12 mouse cellular contexts compared by ENCODE assay signal in genomic region chr1:77506856-77507200, GRCm38 (mm10). TPM values are rescaled to one million over a fixed set of nuclear protein-coding genes. Genes with fewer than 3 reads are reported as not detected.
DNase-seq lines count a peak whose midpoint lies in the region; ATAC-seq and TF ChIP-seq lines count a peak whose summit lies in the region.
"Had no signal": no experiment of that assay in that cellular context is flagged by ENCODE, and none has a peak within 500 bp of the region (broad histone marks: within the 10 kb centered on the region; RNA-seq: fewer than 3 reads in every experiment).

No protein-coding gene starts in this region.

- peak overlapping the region; percentile 24; the same call in 1 of the 2 replicates for H3K4me3 ChIP-seq in E14TG2a.4 (replicated peaks; ENCODE audit: low read length)
- H3K4me3 ChIP-seq in cortical plate, adult 2 months (ENCODE audit: insufficient read depth, low read length): peak overlapping the region; percentile 39
- H3K4me3 ChIP-seq in forebrain, embryonic 16.5 days (replicated peaks; ENCODE audit: low read length): peak overlapping the region; percentile 36
- peak overlapping the region; percentile 20; the same call in 1 of the 2 replicates for H3K4me3 ChIP-seq in limb, embryonic 15.5 days
- H3K4me3 ChIP-seq in heart, adult 2 months: no peak overlapping the region
- H3K4me3 ChIP-seq: heart, embryonic 12.5 days had no signal

- WGBS in forebrain, embryonic 16.5 days: 48% methylated on average over 18 of the region's 18 CpGs
- WGBS in limb, embryonic 15.5 days: 82% methylated on average over 18 of the region's 18 CpGs
- 90% methylated on average over 18 of the region's 18 CpGs for WGBS in heart, adult 2 months

- H3K79me2 ChIP-seq in heart, adult 2 months (replicated peaks; ENCODE audit: control insufficient read depth, insufficient read depth, low read length): peaks cover 2% of the 10 kb centered on the region

- intact Hi-C loops in heart, adult 2 months (cut with DNase I): no loop called here

- TF ChIP-seq EP300 in heart, adult 2 months (IDR thresholded peaks at IDR 0.05; ENCODE audit: insufficient read depth, low read depth, low read length): no peak

- no peak overlapping the region; the same call in 1 of the 2 replicates for H3K9ac ChIP-seq in forebrain, embryonic 16.5 days (replicated peaks; ENCODE audit: low read depth, low read length)
- H3K9ac ChIP-seq in limb, embryonic 15.5 days: no peak overlapping the region
- H3K9ac ChIP-seq in heart, adult 2 months (ENCODE audit: low read depth, low read length): no peak overlapping the region
- H3K9ac ChIP-seq: heart, embryonic 12.5 days had no signal

- DNase-seq in heart, adult 2 months: no peak
- DNase-seq in urinary bladder, postnatal 10 days (ENCODE audit: low spot score): no peak
- no peak for DNase-seq in lung, postnatal 14 days
- DNase-seq: adrenal gland, postnatal 25 days; cerebellum, adult 18-20 months; lung, adult 2 months had no signal

- ATAC-seq in forebrain, embryonic 16.5 days: no peak
- ATAC-seq in limb, embryonic 15.5 days (ENCODE audit: insufficient number of reproducible peaks, low FRiP score, low TSS enrichment, low read depth): no peak

- peaks cover 91% of the 10 kb centered on the region for H3K36me3 ChIP-seq in E14TG2a.4 (ENCODE audit: insufficient read depth, low read length)
- no peaks in the 10 kb centered on the region for H3K36me3 ChIP-seq in forebrain, embryonic 16.5 days (ENCODE audit: control insufficient read depth, insufficient read depth)
- H3K36me3 ChIP-seq in limb, embryonic 15.5 days: peaks cover 13% of the 10 kb centered on the region; the same call in 1 of the 2 replicates
- peaks cover 40% of the 10 kb centered on the region for H3K36me3 ChIP-seq in heart, adult 2 months (ENCODE audit: control insufficient read depth, insufficient read depth, low read length)

- no peaks in the 10 kb centered on the region for H3K9me3 ChIP-seq in E14TG2a.4 (ENCODE audit: low read length)
- H3K9me3 ChIP-seq in forebrain, embryonic 16.5 days (ENCODE audit: control insufficient read depth, low read length): no peaks in the 10 kb centered on the region
- H3K9me3 ChIP-seq in limb, embryonic 15.5 days: no peaks in the 10 kb centered on the region
- H3K9me3 ChIP-seq: heart, embryonic 12.5 days had no signal

- no peak for TF ChIP-seq CTCF in E14TG2a.4 (conservative IDR thresholded peaks at IDR 0.05; ENCODE audit: low read length)
- no peak for TF ChIP-seq CTCF in cortical plate, adult 2 months (IDR thresholded peaks at IDR 0.05; ENCODE audit: extremely low read depth, insufficient read depth, low read length)
- no peak for TF ChIP-seq CTCF in heart, adult 2 months (IDR thresholded peaks at IDR 0.05)

- H3K27ac ChIP-seq in cortical plate, adult 2 months (ENCODE audit: insufficient read depth, low read length): no peak overlapping the region
- peak overlapping the region; percentile 41 for H3K27ac ChIP-seq in forebrain, embryonic 16.5 days (ENCODE audit: low read length)
- H3K27ac ChIP-seq in limb, embryonic 15.5 days: no peak overlapping the region
- H3K27ac ChIP-seq in heart, adult 2 months: no peak overlapping the region
- H3K27ac ChIP-seq: stomach, postnatal 0 days had no signal

- H3K27me3 ChIP-seq in E14TG2a.4 (ENCODE audit: insufficient read depth, low read length): no peaks in the 10 kb centered on the region
- H3K27me3 ChIP-seq in forebrain, embryonic 16.5 days (replicated peaks; ENCODE audit: control insufficient read depth, insufficient read depth, low read length): no peaks in the 10 kb centered on the region
- no peaks in the 10 kb centered on the region for H3K27me3 ChIP-seq in limb, embryonic 15.5 days
- no peaks in the 10 kb centered on the region for H3K27me3 ChIP-seq in heart, adult 2 months (ENCODE audit: control insufficient read depth, insufficient read depth, low read length)

- TF ChIP-seq POLR2A in cortical plate, adult 2 months (IDR thresholded peaks at IDR 0.05; ENCODE audit: extremely low read depth, insufficient read depth, low read length): no peak
- TF ChIP-seq POLR2A in heart, adult 2 months (IDR thresholded peaks at IDR 0.05; ENCODE audit: insufficient read depth, low read depth, low read length): no peak

- H3K4me1 ChIP-seq in E14TG2a.4 (replicated peaks; ENCODE audit: low read depth, low read length): peaks cover 91% of the 10 kb centered on the region
- peaks cover 10% of the 10 kb centered on the region for H3K4me1 ChIP-seq in cortical plate, adult 2 months (ENCODE audit: control insufficient read depth, insufficient read depth, low read length)
- peaks cover 83% of the 10 kb centered on the region for H3K4me1 ChIP-seq in forebrain, embryonic 16.5 days (replicated peaks; ENCODE audit: control insufficient read depth, insufficient read depth, low read length)
- peaks cover 44% of the 10 kb centered on the region for H3K4me1 ChIP-seq in limb, embryonic 15.5 days
- H3K4me1 ChIP-seq in heart, adult 2 months (ENCODE audit: control insufficient read depth, insufficient read depth, low read length): peaks cover 11% of the 10 kb centered on the region

- H3K4me2 ChIP-seq in forebrain, embryonic 16.5 days (ENCODE audit: low read length): peak overlapping the region; percentile 63
- no peak overlapping the region for H3K4me2 ChIP-seq in limb, embryonic 15.5 days
- H3K4me2 ChIP-seq: heart, embryonic 12.5 days had no signal

RNA-seq across cellular contexts. Expression of gene Epha4, which starts 8.1 kb away (rescaled TPM):
- polyA plus RNA-seq in cortical plate, adult 2 months (2012; rRNA removed): 74.5 and 85.1 TPM in 2 replicates
- polyA plus RNA-seq in forebrain, embryonic 16.5 days (2015; fragmentation: Nextera tagmentation; extraction: Ambion mirVana): 76.4 and 89.5 TPM in 2 replicates
- polyA plus RNA-seq in limb, embryonic 15.5 days (2015; fragmentation: Nextera tagmentation; extraction: Ambion mirVana): 32.3 and 39.0 TPM in 2 replicates
- total RNA-seq in heart, adult 2 months (2021): 10 to 100 TPM; 25.4 to 45.5 TPM
- 28.4 and 62.6 TPM in 2 replicates for polyA plus RNA-seq in heart, adult 2 months (2012; rRNA removed)
